Mouse (Mus musculus) liver (tissue): ENCODE data around the gene Zfp846.
"Not testable (repeated sequence)": the region's sequence is repeated elsewhere in the genome, so short reads cannot be mapped to it uniquely, and the experiment has no call there.

Experiments used
- DNase-seq: peaks from one replicate; pipeline ENCODE4 v3.0.0-alpha.2; 2020; ENCODE audit warnings: mixed read lengths

Zfp846 gene

GRCm38 (mm10) chr9:20581175-20581634 lies at the start of gene Zfp846:
Gene Zfp846, plus strand, starts transcription at chr9:20581291.
- DNase-seq = peak; percentile 90

DNA sequence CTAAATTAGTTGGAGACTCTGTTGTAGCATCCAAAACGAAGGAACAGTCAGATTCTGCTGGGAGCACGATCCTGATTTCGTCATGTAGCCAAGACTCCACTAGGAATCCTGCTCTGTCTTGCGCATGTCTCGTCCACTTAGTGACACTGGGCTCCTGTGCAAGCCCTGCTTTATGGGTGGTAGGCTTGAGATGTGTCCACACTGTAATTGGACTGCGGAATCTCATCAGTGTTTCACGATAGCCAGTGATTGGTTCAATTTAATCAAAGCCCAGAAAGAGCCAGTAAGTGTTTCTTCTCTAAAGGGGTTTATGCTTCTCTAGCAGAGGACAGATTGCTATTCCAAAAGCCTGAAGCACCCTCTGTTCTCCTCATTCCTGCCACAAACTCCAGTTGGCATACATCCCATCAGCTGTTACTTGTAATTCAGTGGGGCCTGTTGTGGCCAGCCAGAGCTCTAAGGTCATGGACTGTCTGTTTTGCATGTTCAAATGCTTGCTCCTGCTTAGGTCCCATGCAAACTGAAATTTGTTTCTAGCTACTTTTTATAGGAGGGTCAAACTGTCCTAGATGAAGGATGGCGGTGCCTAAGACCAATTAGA lies 46.7 kb upstream of the Zfp846 start:
- DNase-seq = no peak

DNA sequence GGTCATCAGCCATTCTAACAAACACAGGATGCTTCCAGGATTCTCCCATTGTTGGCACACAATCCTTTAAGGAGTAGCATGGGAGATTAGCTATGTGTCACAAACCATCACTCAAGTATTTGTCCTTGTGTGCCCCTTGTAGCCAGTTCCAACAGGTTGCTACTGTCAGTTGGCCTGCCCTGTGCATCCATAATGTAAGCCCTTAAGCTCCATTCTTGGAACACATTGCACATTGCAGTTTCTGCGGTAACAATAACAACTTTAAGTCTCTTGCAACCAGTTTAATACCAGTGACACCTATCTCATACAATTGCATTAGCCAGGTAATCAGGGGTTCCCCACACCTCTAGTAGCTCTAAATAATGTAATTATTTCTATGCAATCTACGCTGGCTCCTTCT lies 44.5 kb upstream of the Zfp846 start:
- DNase-seq = no peak

DNA sequence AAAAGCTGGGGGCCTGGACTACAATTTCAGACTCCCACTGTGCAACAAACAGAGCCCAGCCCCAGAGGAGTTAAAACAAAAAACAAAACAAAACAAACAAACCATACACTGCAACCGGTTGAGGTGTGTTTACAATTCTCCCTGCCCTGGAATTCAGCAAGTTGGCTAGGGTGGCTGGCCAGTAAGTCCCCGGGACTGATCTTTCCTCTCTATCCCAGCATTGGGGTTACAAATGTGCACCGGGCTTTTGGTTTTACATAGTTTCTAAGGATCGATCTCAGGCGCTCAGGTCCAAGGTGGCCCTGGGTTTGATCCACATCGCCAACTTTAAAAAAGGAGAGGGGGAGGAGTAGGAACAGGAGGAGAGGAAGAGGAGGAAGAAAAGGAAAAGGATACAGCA lies 37.6 kb upstream of the Zfp846 start:
- DNase-seq = no peak

DNA sequence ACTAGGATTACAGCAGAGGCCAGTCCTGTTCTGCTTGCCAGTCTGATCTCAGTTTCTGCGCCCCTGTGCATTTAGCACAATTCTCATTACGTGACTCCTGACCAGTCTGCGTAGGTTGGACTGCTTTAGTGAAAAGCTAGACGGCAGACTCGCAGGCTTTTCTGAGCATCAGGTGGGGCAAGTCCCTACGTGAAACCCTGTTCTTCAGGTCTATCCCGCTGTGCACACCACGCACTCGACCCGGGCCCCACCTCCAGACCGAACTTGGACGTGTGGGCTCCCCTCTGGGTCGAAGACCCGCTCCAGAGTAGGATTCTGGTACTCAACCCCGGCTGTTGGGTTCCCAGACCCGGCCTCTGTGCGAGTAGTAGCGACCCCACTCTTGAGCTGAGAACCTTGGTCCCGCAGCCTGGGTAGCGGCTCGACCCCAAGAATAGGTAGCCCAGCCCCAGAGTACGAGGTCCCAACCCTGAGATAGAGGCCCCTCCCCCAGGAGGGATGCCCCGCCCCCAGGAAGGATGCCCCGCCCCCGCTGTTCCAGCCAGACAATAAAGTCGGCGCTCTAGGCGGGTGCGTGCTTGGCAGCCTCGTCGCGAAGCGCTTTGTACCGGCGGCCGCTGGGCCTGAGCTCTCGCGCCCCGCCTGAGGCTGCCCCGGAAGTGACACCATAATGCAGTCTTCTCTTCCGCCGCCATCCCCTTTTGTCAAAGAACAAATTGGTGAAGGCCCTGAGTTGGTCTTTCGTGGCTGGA lies 36.8 kb upstream of the Zfp846 start:
- peak; percentile 87 for DNase-seq

DNA sequence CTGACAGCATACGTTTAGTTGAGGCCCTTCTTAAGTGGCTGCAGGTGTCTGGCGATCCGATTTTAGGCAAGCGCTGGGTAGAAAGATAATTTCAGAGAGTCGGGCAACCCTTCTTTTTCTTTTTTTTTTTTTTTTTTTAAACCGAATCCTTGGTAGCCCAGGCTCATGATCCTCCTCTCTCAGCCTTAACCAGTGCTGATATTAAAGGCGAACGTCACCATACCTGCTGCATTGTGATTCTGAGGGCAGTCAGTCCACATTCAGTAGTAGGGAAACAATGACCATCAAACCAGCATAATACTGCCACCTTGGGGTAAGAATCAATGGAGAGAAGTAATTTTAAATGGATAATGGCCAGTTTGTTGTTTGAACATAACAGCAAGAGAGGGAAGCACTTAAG lies 35.9 kb upstream of the Zfp846 start:
- DNase-seq = no peak

- DNase-seq = no peak
Measured at GRCm38 (mm10) chr9:20551781-20552275, 29.3 kb upstream of the Zfp846 start.

DNA sequence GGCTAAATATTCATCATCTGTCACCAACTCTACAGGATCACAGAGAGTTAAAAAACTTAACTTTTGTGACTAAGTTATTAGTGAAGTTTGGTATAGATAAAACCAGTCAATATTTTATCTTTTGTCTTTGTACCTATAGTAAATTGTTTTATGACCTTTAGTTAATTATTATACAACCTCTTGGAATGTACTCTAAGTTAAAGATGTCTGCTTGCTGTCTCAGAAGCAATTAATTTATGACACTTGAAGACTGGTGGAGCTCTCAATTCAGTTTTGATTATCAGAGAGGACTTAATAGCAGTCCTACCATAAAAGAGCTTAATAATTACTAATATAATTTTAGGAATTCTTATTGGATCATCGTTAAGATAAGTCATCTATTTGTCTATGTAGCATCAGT lies 28.4 kb upstream of the Zfp846 start:
- DNase-seq = no peak

GRCm38 (mm10) chr9:20562177-20562576 lies 18.9 kb upstream of the Zfp846 start:
- peak; percentile 38 for DNase-seq

DNA sequence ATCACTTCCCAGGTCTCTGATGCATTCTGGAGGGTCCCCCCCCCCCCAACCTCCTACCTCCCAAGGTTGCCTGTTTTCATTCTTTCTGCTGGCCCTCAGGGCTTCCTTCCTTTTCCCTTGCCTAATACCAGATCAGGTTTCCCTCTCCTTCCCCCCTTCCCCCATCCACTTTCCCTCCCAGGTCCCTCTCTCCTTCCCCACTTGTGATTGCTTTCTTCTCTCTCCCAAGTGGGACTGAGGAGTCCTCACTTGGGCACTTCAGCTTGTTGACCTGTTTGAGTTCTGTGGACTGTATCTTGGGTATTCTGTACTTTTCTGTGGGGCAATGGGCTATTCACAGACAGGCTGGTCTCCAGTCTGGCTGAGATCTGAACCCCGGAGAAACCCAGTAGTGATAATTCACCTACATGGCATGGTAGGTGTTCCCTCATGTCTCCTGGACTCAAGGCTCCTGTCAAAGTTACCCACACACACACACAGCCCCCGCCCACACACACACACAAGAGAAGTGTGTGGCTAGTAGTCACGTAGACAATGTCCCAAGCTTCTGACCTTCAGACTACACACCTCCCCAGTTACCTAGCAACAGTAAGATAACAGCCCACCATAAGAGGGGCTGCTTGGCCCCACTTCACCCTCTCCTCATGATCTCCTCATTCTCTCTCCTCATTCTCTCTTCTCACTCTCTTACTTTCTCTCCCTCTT lies 15.6 kb upstream of the Zfp846 start:
- not testable (repeated sequence) for DNase-seq

GRCm38 (mm10) chr9:20571060-20571459 lies 10.0 kb upstream of the Zfp846 start:
- DNase-seq = no peak

DNA sequence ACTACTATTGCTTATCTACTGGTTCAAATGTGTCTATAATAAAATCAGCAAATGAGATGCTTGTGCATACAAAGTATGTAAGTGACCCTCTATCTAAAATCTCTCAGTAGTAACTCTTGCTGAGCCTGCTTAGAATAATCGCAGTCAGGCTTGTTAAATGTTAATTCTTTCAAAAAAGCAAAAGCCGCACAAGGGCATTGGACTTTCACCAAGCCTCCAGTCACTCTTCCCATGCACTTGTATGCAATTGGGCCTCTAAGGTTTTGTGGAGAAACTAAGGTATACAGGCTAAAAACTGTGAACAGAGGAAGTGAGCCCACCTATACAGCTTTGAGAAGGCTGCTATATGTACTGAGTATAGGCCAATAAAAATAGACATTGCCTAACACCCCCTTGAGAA lies 4.5 kb upstream of the Zfp846 start:
- no peak for DNase-seq

GRCm38 (mm10) chr9:20601270-20601669 lies 20.2 kb downstream of the Zfp846 start:
- no peak for DNase-seq

GRCm38 (mm10) chr9:20606269-20606668 lies 25.2 kb downstream of the Zfp846 start:
- DNase-seq = no peak

DNA sequence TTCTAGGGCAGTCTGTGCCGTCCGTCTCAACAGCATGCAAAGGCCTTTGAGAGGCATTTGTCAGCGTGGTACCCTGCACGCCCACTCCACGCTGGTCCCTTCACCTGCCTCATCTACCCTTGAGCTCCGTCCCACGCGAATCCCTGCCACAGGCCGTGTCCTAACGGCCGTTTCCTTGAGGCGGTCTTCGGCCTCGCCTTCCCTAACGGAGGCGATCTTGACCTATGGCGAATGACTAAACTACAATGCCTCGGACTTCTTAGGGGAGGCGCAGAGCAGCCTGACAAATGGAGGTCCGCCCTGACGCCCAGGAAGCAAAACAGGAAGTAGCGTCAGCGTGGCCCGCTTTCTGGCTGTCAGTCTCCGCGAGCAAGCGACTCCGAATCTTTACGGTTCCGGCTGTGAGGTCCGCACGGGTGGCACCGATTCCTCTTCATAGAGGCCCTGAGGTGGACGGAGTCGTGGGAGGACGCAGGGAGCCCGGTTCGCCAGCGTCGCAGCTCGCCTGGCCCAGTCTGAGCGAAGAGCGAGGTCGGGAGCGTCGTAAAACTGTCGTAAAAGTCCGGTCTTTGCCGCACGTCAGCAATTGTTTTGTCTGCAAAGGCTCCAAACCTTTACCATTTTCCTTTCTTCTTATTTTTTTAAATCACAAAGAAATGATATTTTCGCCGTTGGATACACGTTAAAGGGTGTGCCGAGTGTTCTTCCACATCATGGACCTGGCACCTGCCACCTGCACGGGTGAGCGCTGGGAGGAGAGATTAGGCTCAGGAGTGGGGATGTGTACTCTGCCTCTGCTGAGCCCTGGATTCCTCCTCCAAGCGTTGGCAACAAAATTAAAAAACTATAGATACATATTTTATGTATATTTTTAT lies 26.2 kb downstream of the Zfp846 start:
- peak; percentile 84 for DNase-seq

GRCm38 (mm10) chr9:20609831-20610464 lies 28.9 kb downstream of the Zfp846 start:
- no peak for DNase-seq

GRCm38 (mm10) chr9:20611976-20612375 lies 30.9 kb downstream of the Zfp846 start:
- DNase-seq = no peak

DNA sequence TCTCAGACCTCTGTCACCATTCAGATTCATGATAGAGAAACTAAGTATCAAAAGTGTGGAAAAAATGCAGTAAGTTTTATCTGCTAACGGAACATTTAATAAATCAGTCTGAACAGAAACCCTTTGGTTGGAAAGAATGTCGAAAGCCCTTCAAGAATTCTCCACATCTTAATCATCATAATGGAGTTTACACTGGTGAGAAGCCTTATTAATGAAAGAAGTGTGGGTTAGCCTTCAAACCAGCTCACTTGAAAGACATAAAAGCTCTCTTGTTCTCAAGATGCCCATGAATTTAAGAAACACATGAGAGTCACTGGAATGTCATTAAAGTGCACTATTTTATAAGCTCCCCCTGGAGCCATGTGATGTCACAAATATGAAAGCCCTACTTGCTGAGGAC lies 35.6 kb downstream of the Zfp846 start:
- DNase-seq = no peak

GRCm38 (mm10) chr9:20631332-20631731 lies 50.2 kb downstream of the Zfp846 start:
- DNase-seq = no peak

DNA sequence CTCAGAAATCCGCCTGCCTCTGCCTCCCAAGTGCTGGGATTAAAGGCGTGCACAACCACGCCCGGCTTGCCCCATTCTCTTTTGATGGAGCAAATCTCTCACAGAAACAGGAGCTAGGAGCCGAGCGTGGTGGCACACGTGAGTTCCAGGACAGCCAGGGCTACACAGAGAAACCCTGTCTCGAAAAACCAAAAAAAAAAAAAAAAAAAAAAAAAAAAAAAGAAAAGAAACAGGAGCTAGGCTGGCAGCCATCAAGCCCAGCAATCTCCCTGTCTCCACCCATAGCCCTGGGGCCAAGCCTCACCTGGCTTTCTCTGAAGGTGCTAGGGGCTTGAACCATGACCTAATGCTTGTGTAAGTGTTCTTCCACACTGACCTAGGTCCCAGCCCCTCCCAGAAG lies 54.6 kb downstream of the Zfp846 start:
- DNase-seq = not testable (repeated sequence)

DNA sequence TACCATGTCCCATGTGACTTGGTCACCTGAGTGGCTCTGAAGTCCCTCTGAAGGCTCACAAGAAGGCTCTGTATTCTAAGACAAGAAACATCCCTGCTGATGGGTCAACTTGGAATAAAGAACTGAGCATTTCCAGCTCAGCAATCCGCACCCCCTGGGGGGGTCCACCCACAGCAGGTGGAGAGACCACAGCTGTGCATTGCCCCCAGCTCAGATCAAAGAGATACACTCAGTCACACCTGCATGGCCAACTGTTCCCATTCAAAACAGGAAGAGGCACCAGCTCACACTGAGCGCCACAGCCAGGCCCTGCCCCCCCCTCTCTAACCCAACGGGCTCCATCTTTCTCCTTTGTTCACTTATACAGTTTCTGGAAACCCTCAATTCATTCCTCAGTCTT lies 55.2 kb downstream of the Zfp846 start:
- DNase-seq = no peak

DNA sequence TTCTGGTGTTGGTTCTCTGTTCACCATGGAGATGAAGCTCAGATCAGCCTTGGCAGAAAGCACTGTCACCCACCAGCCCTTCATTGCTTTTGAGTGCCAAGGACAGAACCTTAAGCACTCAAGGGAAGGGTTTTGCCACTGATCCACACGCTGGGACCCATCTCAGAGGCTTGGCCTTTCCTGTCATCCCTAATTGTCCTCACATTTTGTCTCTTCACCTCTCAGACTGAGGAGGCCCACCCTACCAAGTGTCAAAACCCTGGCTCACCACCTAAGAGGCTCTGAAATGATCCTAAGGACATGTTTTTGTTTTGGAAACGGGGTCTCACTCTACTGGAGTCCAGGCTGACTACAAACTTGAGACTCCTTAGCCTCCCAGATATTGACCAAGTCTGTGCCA lies 55.7 kb downstream of the Zfp846 start:
- DNase-seq = no peak
